Mouse (Mus musculus) c-Kit-positive CD71-positive TER-119-positive erythroid progenitor cells, embryonic 14.5 days (primary cell): ENCODE results near the gene Mafb.
A peak's percentile ranks its signal among the peaks of the same experiment; 100 is the strongest.

Experiments
- DNase-seq: peaks from one replicate; pipeline ENCODE4 v3.0.0-alpha.2; 2013; ENCODE audit warnings: low spot score

Gene Mafb

DNA sequence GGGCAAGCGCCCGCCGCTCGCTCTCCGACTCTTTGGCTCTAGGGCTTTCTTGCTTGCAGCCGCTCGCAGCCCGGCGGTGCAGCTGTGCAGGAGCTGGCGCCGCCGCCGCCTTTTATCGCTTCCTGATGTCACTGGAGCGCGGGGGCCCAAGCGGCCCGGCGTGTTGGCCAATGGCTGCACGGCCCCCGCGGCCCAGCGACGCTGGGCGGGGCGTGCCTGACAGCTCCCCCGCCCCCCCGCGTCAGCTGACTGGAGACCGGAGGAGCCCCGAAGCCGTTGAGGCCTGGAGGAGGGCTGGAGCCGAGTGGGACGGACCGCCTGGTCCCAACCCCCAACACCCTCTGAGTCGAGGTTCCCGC lies at the start of gene Mafb:
Gene Mafb, minus strand, starts transcription at position 86 of the 359 bp plus-strand sequence.
- peak; percentile 16 for DNase-seq

GRCm38 (mm10) chr2:160415161-160415560 lies 48.3 kb upstream of the Mafb start:
- no peak for DNase-seq

DNA sequence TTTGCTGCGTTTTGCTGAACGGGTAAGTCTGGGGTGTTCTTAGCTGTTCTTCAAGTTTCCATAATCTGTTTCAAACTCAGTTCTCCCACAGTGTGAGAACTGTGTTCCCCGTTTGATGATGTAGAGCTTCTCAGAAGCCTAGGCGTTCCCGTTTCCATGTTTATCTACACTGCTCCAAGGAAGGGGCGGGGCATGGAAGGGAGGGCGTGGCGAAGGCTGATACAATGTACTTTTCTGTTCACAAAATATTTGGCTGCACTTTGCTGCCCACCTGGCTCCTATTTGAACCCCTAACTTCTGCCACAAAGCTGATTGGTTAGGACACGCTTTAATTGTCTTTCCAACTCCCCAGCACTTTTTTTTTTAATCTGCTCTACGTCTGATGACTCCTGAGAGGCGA lies 47.9 kb upstream of the Mafb start:
- DNase-seq: no peak

GRCm38 (mm10) chr2:160413982-160414381 lies 47.1 kb upstream of the Mafb start:
- peak; percentile 14 for DNase-seq

- no peak for DNase-seq
These were observed 46.2 kb upstream of the Mafb start for GRCm38 (mm10) chr2:160413055-160413454.

GRCm38 (mm10) chr2:160411431-160411830 lies 44.6 kb upstream of the Mafb start:
- DNase-seq: no peak

DNA sequence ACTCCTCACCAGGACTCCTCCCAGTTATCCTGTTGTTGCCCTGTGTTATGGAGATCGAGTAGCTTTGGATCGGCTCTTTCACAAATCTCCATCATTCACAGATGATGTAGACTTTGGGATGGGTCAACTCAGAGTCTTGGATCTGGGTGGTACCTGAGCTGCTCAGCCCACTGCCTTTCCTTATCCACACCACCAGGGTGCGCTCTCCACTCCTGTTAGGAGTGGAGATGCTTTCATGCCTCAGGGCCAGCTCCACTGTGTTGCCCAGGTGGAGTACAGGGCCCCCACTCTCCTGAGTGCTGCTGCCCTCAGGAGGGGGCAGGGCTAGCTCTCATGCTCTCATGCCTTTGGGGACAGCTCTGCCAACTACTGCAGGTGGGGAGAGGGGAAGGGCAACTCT lies 40.9 kb upstream of the Mafb start:
- no peak for DNase-seq

- no peak for DNase-seq
These were observed 30.9 kb upstream of the Mafb start for GRCm38 (mm10) chr2:160397747-160398146.

- DNase-seq: no peak
These were observed 27.9 kb upstream of the Mafb start for GRCm38 (mm10) chr2:160394735-160395134.

- DNase-seq: no peak
These were observed 25.8 kb upstream of the Mafb start for GRCm38 (mm10) chr2:160392648-160393047.

- no peak for DNase-seq
These were observed 21.7 kb upstream of the Mafb start for GRCm38 (mm10) chr2:160388596-160388995.

GRCm38 (mm10) chr2:160383418-160383817 lies 16.6 kb upstream of the Mafb start:
- DNase-seq: no peak

DNA sequence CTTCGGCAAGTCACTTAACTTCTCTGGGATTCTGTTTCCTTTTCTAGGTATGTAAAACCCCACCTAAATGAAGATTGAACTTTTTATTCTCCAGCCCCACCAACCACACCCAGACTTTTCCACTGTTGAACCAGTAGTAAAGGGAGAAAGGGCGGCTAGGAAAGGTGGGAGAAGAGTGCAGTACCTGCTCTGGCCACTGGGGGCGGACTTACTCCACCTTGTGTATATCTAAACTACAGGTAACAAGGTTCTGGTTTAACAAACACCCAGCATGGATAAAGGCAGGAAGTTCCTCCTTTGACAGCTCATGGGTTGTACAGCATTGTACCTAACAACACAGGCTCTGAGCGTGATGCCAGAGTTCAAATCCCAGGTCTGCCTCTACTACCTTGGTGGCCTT lies 11.4 kb upstream of the Mafb start:
- DNase-seq: peak; percentile 23

DNA sequence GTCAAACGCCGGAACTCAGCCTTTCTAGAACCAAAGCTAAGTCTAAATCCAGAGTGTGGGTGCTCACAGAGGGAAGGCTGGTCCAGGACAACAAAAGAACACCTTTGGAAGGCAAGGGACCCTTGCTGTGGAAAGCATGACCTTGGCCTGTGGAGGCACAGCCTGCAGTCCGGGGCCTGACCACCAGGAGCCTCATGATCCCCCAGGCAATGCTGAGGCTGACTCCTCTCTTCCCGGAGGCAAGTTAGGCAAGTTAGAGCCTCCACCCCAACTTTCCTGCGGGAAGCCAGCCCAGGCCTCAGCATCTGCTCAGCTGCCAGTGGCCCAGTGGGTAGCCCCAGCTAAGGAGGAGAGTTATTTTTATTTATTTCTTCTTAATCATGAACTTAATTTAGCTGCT lies 9.4 kb upstream of the Mafb start:
- DNase-seq: no peak

GRCm38 (mm10) chr2:160369653-160370420 lies 3.0 kb upstream of the Mafb start:
- DNase-seq: no peak

DNA sequence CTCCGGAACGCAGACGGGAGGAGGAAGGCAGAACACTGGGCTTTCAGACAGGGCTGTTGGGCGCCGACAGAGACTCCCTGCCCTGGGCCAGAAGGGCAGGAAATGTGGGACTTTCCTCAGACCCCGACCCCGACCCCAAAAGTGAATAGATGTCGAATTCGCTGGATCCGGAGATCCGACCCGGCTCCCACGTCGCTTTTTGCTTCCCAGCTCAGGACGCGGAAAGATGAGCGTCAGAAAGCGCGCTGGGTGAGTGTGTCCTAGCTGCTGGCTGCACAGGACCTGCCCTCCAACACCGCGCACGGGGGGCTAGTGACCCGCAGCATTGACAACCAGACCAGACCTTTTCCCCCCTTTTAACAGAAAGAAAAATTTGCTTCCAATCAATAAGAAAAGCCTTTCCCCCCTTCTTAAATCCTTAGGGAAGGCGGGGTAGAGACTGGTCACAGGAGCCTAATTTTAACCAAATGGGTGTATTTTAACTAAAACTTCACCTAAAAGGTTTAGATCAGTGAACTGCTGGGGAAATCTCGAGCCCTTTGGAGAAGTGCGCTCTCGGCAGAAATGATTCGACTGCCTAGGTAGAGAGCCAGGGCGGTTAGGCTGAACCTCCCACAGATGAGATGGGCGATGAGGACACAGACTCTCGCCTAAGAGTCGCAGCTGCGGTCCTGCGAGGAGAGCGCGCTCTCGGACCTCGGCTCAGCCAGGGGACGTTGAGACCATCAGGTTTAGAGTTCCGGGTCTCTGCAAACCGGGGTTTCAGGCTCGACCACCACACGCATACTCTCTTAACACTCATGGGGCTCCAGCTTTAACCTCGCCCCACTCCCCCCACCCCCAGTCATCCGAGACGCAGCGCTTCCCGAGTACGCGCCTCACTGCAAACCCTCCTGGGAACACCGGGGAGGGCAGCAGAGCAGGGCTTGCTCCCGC lies 1.8 kb upstream of the Mafb start:
- no peak for DNase-seq

- DNase-seq: peak; percentile 25
These were observed 763 bp upstream of the Mafb start for GRCm38 (mm10) chr2:160367448-160368208.

- no peak for DNase-seq
These were observed 520 bp downstream of the Mafb start for GRCm38 (mm10) chr2:160366111-160366979.

GRCm38 (mm10) chr2:160365107-160365911 lies 1.6 kb downstream of the Mafb start:
- DNase-seq: no peak

DNA sequence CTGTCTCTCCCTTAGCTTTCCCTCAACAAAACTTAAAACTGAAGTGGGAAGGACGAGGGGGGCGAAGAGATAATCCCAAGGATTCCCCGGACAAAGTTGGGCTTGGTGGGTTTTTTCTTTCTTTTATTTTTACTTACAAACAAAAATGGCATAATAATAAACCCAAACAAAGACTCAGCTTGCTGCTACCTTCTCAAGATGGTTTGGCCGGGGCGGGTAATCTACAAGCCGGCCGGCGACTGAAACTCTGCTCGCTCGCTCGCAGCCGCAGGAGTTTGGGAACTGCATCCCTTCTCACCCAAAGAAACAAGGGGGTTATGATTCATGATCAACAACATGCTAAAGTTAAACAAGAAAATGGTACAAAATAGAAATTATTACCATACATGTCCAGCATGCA lies 2.2 kb downstream of the Mafb start:
- no peak for DNase-seq
